Mouse (Mus musculus) retina, embryonic 14.5 days (tissue): ENCODE data around the gene Gria2.

Experiments used
- DNase-seq: peaks from one replicate; pipeline ENCODE4 v3.0.0-alpha.2; 2015; ENCODE audit warnings: low spot score

Gene Gria2

DNA sequence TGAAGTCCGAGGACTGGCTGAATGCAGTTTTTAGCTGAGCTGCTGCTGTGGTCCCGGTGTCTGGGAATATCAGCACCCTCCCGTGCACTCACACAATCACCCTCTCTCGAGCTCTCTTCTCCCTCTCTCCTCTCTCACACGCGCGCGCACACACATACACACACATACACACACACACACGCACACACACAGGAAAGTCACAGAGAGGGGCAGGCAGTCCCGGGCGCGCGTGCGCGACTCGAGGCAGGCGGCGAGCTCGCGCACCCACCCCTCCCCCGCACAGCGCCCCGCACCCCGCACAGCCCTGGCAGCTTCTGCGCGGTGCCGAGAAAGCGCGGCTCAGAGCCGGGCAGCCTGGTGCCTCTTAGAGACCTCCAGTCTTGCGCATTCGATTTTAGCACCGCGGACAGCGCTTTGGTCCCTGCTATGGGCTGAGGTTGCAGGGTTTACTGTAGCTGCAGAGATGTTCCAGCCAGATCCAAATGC, at the start of gene Gria2:
Gria2 (minus strand) TSS at position 240 of the 486 bp plus-strand sequence.
- DNase-seq: peak; percentile 87

DNA sequence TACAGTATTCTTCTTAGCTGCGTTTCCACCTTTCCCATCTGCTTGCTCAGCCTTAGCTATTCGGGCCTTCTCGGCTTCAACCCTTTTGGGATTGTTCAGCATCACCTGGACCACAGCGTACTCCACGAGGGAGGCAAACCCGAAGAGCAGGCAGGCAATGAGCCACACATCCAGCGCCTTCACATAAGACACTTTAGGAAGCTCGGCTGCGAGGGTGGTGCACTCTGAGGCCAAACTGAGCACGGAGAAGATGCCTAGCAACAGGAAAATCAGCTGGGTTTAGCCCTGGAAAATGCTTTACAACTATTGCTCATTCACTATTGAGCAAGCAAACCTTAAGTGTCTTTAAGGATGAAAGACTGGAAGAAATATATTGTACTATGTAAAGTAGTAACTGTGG, 48.3 kb upstream of the Gria2 start:
- DNase-seq: no peak

DNA sequence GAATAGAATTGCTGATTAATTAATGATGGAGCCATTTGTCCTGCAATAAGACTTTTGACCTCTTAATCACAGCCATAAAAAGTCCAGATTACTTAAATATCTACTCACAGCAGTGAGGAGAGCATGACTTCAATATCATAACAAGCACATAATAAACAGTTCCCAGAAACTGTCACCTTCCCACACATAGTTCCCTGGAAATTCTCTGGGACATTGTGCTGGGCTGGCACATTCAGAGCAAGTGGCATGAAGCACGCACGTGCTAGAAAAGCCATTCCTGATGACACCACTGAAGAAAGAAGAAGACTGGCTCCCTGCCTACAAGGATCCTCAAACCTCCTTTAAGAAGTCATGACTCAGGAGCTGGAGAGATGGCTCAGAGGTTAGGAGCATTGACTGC, 43.0 kb upstream of the Gria2 start:
- DNase-seq: no peak

DNA sequence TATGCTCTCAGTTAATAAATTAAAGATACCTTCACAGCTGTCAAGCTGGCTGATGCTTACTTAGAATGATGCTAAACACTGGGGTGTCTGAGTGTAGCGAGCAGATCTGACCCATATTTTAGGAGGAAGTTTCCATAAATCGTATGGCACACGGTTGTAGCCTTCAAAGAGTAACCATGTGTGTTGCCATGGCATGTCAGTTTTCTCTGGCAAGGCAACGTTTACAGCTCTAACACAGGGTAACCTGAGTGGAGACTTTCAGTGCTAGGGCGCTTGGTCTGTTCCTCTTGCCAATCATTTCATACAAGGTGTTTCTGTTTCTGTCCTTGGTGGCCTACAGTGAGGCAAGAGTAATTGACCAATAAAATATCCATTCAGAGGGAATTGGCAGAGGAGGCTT, 37.2 kb upstream of the Gria2 start:
- DNase-seq: no peak

DNA sequence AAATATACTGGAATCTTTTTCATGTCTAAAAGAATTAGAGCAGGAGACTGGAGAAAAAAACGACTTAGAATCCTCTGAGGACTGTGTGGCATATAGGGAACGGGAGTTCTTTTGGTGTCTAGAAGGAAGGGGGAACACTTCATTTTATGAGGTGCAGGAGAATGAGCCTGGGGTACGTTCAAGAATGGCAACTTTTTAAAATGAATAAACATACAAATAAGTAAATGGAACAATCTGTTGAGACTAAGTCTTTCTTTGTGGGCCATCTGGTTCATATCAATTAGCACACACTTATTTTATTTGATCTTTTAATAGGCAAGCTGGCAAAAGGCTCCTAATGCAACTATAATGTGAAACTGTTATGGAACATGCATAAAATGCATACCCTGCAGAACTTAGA, 34.9 kb upstream of the Gria2 start:
- no peak for DNase-seq

DNA sequence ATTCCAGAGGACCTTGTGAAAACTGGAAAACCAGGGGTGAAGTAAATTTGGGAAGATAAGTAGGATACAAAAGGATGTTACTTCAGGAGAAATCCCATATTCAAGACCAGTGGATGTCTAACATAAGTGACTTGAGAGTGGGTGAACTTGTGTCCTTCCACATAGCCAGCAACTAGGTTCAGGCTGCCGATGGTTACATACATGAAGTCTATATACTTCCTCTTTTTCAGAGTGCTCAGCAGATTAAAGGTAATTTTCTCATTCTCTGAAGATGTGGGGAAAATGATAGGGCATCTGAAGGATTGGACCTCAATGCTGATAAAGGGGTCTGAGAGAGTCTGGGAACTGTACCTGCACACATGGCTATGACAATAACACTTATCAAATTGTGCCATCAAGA, 21.3 kb upstream of the Gria2 start:
- no peak for DNase-seq

DNA sequence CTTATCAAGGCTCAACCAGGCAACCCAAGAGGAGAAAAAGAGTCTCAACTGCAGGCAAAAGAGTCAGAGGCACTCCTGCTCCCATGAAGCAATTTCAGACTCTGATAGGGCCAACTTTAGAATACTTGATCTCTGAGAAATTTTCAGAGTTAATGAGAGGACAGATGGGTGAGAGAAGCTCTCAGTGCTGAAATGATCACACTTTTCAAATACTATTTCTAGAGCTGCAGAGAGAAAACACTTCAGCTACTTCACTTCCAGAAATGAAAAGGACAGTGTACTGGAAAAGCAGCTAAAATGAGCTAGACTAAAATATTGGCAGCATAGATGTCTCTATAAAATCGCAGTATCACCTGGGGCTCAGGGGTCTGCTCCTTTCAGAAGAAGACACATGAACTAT, 16.0 kb upstream of the Gria2 start:
- DNase-seq: no peak

DNA sequence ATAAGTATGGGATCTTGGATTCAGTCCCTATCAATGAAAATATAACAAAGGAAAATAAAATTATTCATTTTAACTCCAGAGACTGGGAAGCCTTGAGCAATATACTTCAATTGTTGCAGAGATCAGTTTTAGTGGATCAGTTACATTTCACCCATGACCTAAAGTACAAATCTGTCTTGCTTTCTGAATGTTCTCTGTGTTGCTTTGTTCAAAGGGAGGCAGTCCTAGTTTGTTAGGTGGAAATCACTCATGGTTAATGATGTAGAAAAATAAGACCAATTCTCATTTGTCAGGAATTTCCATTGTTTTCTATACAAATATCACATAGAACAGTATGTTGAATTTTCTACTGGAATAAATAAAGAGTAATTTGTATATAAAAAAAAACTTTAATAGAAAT, 11.1 kb upstream of the Gria2 start:
- no peak for DNase-seq

DNA sequence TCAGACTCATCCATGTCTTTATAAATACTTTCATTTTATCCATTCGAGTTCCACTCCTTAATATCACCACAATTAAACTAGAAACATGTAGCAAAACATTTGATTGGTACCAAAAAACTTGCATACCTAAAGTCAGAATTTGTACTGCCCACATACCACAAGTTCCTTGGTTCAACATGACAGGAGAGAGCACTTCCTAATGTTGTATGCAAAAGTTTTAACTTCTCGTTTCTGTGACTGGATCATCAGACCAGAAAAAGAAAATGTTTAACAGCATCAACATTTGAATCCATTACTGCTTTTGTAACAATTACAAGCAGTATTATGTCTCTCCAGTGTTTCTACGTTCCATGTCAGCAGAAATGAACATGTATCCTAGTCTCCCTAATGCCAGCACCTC, 9.6 kb upstream of the Gria2 start:
- DNase-seq: no peak

DNA sequence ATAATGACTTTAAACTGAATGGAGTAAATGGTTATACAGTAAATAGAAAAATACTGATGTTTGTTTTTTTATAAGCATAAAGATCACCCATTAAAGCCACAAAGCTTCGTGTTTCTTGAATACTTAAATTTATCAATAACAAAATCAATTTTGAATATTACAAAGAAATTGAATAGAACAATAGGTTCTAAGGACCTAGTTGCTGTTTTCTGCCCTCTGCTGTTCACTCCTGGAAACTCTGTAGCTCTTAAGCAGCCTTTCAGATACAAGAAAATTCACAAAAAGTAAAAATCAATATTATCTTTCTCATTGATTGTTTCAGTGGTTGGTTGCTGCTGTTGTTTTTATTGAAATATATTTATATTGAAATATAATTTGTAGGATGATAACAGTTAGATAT, 2.7 kb upstream of the Gria2 start:
- peak; percentile 65 for DNase-seq

DNA sequence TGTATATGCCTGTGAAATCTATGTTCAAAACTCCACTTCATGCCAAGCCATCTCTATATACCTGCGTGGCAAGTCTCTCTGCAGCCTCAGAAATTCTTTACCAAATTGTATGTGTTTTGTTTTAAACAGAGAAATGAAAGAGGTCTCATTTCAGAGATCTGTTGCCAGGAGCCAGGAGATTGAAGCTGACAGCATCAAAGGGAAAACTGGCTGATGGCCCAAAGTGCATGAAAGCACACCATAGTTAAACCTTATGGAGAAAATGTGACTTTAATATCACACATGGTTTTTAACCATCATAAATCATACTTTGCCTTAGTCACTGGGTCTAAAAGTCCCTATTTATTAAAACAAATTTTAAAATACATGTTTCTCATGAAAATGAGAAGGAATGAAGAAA, 1.2 kb upstream of the Gria2 start:
- no peak for DNase-seq

DNA sequence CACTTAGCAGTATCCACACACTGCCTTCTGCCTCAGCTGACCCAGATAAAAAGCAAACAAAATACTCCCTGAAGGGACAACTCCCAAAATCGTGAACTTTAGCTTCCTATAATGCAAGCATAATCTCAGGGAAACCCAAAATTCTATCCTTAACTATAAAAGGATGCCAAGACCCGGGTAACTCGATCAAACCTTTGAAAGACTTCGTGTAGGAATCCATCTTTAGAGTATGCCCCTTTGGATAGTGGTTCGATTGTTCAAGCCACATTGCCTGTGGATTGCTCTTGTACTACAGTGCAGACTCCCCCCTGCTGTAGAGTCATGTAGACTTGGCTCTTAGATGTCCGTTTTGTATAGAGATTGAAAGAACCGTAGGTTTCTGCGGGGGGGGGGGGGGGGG, 576 bp upstream of the Gria2 start:
- peak; percentile 34 for DNase-seq

DNA sequence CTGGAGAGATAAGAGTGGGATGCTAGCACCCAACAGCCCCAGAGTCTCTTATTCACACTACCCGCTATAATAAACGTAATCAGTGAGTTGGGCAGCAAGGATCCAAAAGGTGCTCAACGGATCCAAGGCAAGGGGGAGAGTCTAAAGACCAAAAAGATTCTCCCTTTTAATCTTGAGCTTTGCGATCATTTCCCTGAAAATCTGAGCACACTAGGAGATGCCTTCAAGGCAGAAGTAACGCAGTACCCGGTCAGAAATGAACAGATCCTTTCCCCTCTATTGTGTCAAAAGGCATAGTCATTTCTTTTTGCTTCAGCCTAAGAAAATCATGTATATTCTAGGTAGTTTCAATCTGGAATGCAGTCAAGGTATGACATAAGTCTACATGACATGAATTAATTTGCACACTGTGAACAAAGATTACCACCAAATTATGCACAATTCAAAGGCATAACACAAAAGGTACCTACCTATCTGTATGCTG, 766 bp downstream of the Gria2 start:
- peak; percentile 14 for DNase-seq

DNA sequence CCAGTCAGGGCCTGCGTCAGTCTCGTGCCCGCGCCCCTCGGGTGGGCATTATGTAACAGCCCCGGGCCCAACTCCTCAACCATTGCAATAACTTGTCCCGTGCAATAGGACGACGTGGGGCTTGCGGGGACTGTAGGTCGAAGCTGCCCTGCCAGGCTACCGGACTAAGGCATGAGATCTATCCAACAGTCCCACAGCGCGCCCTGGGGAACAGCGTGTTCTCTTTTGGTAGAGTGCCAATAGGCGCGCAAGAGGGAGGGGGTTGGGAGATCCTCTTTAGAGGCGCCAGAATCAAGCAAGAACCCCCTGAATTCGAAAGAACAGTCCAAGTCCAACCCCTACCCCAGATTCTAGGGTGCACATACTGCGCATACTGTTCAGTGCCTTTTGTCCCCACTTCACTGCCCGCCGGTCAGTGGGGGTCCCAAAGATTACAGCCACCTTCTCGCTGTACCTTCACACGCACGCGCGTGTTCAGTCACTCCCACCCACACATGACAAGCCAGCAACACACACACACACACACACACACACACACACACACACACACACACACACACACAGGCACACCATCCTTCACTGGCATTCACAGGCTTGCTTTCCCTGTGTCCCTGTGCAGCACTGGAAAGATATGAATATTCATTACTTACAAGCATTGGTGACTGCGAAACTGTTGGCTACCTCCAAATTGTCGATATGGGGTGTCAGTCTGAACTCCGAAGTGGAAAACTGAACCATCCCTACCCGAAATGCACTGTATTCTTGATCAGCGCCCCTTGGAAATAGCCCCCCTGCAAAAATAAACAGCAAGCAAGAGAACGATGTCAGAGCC, 1.4 kb downstream of the Gria2 start:
- DNase-seq: peak; percentile 18

DNA sequence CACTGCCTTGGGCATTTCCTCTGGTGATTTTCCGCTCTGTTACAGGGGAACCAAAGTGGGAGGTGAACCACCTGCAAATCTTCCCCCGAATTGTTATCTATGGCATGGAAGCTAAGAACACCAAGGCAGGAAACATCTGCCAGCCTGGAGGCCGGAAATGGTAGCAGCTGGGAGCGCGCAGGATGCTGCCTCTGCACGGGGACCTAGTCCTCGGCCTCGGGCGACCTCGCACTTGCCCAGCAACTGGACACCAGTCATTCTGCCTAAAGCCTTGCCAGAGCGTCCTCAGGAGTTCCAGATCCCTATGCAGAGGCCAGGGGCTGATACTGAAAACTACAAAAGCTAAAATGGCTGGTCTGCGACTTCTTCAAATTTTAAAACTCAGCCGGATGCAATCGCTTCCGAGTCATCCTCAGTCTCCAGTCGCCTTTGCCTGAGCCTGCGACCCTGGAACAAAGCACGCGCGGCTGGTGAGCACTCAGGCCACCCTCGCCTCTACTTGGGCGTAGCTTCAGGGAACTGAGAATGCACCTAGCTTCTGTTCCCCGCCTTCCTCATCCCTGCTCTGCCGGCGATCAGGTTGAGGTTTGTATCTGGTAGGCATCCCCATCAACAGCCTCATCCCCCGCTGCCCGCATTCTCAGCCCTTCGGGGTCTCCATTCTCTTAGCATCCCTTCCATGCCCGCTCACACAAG, 2.2 kb downstream of the Gria2 start:
- peak; percentile 66 for DNase-seq

DNA sequence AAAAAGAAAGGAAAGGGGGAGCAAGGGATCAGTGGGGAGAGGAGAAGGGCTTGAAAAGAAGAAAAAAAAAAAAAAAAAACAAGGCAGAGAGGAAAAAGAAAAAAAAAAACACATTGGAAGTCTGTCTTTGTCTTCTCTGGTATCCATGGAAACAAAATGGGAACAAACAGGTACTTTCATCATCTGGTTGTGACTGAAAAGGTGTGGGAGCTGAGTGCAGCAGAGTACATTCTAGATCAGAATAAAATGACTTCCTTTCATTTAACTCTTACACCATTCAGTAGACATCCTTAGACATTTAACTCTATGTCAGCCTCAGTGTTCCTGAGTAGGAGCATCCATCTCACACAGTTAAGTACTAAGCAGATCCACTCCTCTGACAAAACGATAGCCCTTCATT, 4.7 kb downstream of the Gria2 start:
- no peak for DNase-seq

DNA sequence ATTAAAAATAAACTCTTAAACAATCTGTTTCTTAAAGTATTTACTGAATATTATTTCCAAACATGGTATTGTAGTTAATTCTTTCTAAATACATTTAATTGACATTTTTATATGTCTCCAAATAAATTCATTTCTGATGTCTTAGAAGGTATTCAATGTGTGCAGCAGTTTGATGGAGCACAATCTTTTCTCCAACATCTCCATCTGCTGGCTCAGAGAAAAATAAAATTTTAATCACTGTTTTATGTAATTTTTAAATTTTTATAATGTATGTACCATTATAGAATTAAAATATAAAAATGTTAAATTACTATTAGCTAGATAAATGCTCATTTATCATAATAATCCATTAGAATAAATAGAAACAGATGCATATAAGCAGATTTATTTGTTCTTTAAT, 5.9 kb downstream of the Gria2 start:
- DNase-seq: no peak

DNA sequence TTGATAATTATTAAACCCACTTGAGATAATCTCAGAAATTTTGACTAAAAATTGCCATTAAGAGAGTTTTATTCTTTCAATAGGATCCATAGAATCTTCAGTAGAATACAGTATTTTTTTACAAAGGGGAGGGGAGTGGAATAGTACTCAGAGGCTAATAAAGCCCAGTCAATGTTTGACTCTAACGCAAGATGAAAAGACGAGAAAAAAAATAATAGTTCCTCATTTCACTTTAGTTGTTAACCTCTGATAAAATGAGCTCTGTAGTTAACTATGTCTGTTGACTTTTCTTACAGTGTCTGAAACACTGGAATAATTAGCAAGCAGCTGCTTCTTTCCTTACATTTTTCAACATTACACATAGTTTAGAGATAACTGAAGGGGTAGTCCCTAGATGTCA, 7.4 kb downstream of the Gria2 start:
- no peak for DNase-seq

DNA sequence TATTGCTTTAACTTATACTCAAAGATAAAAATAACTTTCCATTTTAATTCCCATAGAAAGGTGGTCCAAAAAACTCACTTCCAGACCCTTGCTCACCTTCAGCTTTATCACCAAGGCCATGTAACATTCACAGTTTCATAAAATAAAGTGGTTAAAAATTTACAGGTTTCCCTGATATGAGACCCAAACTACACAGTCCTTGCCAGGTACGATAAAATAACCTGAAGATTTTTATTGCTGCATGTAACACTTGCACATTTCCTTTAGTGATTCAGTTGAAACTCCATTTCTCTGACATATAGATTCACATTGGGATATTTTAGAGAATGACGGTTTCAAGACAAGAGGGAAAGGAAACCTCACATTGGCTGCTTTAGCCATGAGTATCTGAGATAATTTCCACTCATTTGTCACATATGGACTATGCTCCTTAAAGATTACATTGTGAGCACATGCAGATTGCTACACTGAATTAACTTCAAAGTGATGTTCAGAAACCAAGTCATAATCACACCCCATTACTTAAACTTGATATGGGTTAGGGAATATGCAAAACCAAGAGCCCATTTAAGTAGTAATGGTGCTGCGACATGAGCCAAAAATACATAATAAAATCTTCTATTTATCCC, 15.4 kb downstream of the Gria2 start:
- DNase-seq: no peak

DNA sequence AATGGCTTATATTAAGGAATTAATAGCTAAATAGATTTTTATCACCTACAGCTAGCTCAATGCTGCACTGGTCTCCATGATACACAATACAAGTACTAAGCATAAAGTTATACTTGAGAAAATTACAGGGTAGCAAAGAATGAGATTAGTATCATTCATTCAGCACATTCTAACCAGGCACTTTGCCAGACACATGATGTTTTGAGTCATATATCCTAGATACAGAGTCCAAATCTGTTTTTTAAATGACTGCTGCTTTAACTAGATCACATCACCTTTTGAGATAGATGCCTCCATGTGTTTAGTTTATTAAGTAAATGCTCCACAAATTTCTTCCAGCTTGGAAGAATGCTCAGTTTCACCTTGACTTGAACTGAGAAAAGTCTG, 21.5 kb downstream of the Gria2 start:
- no peak for DNase-seq

DNA sequence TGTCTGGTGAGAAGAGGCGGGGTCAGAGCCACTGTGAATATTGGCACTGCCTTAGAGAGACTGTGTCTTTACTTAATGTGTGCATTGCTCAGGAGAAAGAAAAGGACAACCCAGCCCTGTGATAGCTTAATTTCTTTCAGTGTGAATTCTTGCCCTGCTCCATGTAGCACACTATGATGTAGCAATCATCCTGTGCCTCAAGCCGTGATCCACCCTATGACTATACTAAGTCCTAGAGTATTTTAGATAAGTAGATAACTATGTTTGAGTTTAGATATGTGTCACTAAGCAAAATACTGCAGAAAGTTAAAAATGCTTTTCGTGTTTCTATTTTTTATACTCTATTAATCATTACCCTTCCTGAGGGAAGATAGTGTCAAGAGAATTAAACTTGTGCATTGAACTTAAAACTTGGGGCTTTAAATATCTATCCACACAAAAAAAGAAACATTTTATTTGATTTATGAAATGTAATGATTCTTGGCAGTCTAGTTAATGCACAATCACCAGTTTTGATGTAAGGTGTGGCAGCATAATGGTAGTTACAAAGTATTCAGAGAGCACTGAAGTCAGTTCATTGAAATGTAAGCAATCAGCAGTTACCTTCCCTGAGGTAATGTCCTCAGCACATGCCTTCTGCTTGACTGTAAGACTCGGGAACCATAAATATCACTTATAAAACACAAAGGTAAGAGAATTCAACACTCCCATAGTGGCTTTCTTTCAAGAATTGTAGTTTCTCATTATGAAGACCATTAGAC, 22.1 kb downstream of the Gria2 start:
- no peak for DNase-seq

DNA sequence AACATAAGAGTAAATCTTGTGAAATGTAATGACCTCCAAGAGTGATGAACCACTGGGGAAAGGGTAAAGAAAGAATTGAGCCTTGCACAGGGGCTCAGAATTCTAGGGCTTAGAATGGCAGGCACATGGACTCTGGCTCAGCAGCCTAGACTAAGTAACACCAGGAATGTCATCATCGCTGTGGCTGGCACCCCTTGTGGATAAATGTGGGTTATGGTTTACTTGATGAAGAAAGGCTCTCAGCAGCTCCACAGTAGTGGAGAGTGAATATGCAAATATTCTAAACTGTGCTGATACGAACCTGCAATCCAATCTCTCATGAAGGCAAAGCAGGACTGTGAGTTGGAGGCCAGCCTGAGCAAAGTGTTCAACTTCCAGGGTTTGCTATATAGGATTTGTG, 26.0 kb downstream of the Gria2 start:
- DNase-seq: no peak
